Mouse (Mus musculus): ENCODE measurements around the gene Cep128.

DNA sequence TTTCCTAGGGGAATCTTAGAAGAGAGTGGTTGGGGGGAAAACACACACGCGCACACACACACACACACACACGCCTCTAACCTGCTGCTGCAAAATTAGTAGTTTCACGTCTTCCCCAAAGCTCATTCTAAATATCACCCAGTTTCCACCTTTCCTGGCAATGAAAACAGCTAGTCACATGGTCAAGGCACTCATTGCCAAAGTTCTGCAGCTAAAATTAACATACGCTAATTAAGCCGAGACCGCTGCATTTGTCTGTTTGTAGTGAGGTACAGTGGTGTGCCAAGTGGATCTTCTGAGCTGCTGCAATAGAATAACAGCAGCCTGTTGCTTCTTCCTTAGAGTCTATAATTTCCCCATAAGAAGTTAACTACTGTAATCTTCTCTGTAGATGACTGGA lies 32.6 kb upstream of the Cep128 start:
- TF ChIP-seq CTCF (IDR thresholded peaks at IDR 0.05; ENCODE audit: control insufficient read depth, insufficient read depth, insufficient read length) (no peak), USF1 (IDR thresholded peaks at IDR 0.05; ENCODE audit: low read depth) (no peak), MYOG (IDR thresholded peaks at IDR 0.05; ENCODE audit: control insufficient read depth, extremely low read depth, insufficient read length) (no peak)
